Mouse (Mus musculus): ENCODE measurements around the gene Ptprm.

- no peak for TF ChIP-seq POLR2A (IDR thresholded peaks at IDR 0.05; ENCODE audit: borderline replicate concordance, extremely low read depth, insufficient read depth, insufficient read length, poor library complexity, severe bottlenecking)
- TF ChIP-seq CTCF (IDR thresholded peaks at IDR 0.05; ENCODE audit: borderline replicate concordance, extremely low read depth, insufficient read depth, insufficient read length): no peak
Observed at GRCm38 (mm10) chr17:67073139-67073538, 281.1 kb downstream of the Ptprm start.

All from brain, embryonic 14.5 days (tissue).